Mouse (Mus musculus) cerebellum, adult 2 months (tissue): Measurements from ENCODE around the gene B4galnt2. TPM values are rescaled to one million over a fixed set of nuclear protein-coding genes. Genes with fewer than 3 reads are reported as not detected.

ENCODE experiments used
- DNase-seq, 2 experiments: peaks; one replicate each; pipeline ENCODE4 v3.0.0; 2021
- H3K27ac ChIP-seq: fragments of 200-500 bp; 2 replicates; pipeline ENCODE4 v1.5.1; 2012; ENCODE audit warnings: low read length, control low read depth, inconsistent platforms; ENCODE audit not compliant: insufficient read depth
- H3K27me3 ChIP-seq: fragments of 200-500 bp; 2 replicates; pipeline ENCODE4 v1.6.1; 2012; ENCODE audit warnings: inconsistent platforms, mild to moderate bottlenecking, low read length, moderate library complexity; ENCODE audit not compliant: control insufficient read depth, insufficient read depth
- H3K4me1 ChIP-seq: fragments of 200-500 bp; 2 replicates; pipeline ENCODE4 v1.6.1; 2011; ENCODE audit warnings: low read length; ENCODE audit not compliant: control insufficient read depth, insufficient read depth
- H3K4me3 ChIP-seq: fragments of 200-500 bp; replicated peaks from 2 replicates; pipeline ENCODE3; 2011; ENCODE audit warnings: mild to moderate bottlenecking, low read depth, low read length, control low read depth; ENCODE audit not compliant: insufficient read depth
- CTCF ChIP-seq: fragments of 200-500 bp; IDR thresholded peaks from 2 replicates; pipeline ENCODE4 v1.5.1; 2011; ENCODE audit warnings: low read depth, mild to moderate bottlenecking, control low read depth, low read length, moderate library complexity, borderline replicate concordance; ENCODE audit not compliant: insufficient read depth
- POLR2A ChIP-seq: fragments of 200-500 bp; IDR thresholded peaks from 2 replicates; pipeline ENCODE4 v1.6.1; 2011; ENCODE audit warnings: low read length, control low read depth, borderline replicate concordance; ENCODE audit not compliant: insufficient read depth
- WGBS: fragments of 180-500 bp; shearing (Covaris S2); methylation state at CpG from one replicate; pipeline ENCODE4 v1.1.7; 2018; 5-methylcytosine and 5-hydroxymethylcytosine counted together
- polyA plus RNA-seq: library from polyadenylated mRNA; depleted of rRNA; stranded (reverse); fragments of >200 nt; gene quantifications from 2 replicates; pipeline ENCODE4 v1.2.3, GENCODE M21; 2012

B4galnt2 gene
- polyA plus RNA-seq, 1 experiment, result not detected

GRCm38 (mm10) chr11:95835832-95836231 lies 78.9 kb downstream of the B4galnt2 start:
- TF ChIP-seq CTCF (no peak), POLR2A (no peak)
- WGBS, result 65% methylated on average over 6 of the region's 6 CpGs
- H3K4me3 ChIP-seq, result no peak overlapping the region
- peaks cover 36% of the 10 kb centered on the region for H3K4me1 ChIP-seq
- no peaks in the 10 kb centered on the region for H3K27me3 ChIP-seq
- H3K27ac ChIP-seq, result no peak overlapping the region
- DNase-seq, result no peak

GRCm38 (mm10) chr11:95834742-95835710 lies 79.7 kb downstream of the B4galnt2 start:
- DNase-seq, result no peak
- TF ChIP-seq POLR2A, result no peak
- TF ChIP-seq CTCF, result no peak
- H3K4me3 ChIP-seq, result no peak overlapping the region
- H3K27ac ChIP-seq, result no peak overlapping the region
- peaks cover 36% of the 10 kb centered on the region for H3K4me1 ChIP-seq
- 53% methylated on average over 15 of the region's 15 CpGs for WGBS
- H3K27me3 ChIP-seq, result no peaks in the 10 kb centered on the region

GRCm38 (mm10) chr11:95834143-95834667 lies 80.5 kb downstream of the B4galnt2 start:
- Histone ChIP-seq H3K27ac (no peak overlapping the region), H3K27me3 (no peaks in the 10 kb centered on the region), H3K4me1 (peaks cover 36% of the 10 kb centered on the region), H3K4me3 (no peak overlapping the region)
- TF ChIP-seq POLR2A (no peak), CTCF (no peak)
- no peak for DNase-seq
- WGBS, result 24% methylated on average over 22 of the region's 22 CpGs

- no peak for TF ChIP-seq POLR2A
- TF ChIP-seq CTCF, result no peak
- Histone ChIP-seq H3K27ac (no peak overlapping the region), H3K27me3 (no peaks in the 10 kb centered on the region), H3K4me3 (no peak overlapping the region), H3K4me1 (peaks cover 36% of the 10 kb centered on the region)
- WGBS, result 27% methylated on average over 18 of the region's 18 CpGs
- DNase-seq, result no peak
Measured at GRCm38 (mm10) chr11:95833631-95834142, 81.0 kb downstream of the B4galnt2 start.

- Histone ChIP-seq H3K4me3 (no peak overlapping the region), H3K4me1 (peaks cover 36% of the 10 kb centered on the region), H3K27me3 (no peaks in the 10 kb centered on the region), H3K27ac (no peak overlapping the region)
- DNase-seq, result no peak
- TF ChIP-seq POLR2A, result no peak
- no peak for TF ChIP-seq CTCF
- 28% methylated on average over 8 of the region's 8 CpGs for WGBS
Measured at GRCm38 (mm10) chr11:95833006-95833570, 81.6 kb downstream of the B4galnt2 start.

GRCm38 (mm10) chr11:95832129-95833005 lies 82.3 kb downstream of the B4galnt2 start:
- Histone ChIP-seq H3K4me1 (peaks cover 34% of the 10 kb centered on the region), H3K4me3 (no peak overlapping the region), H3K27me3 (no peaks in the 10 kb centered on the region), H3K27ac (no peak overlapping the region)
- no peak for DNase-seq
- no peak for TF ChIP-seq POLR2A
- no peak for TF ChIP-seq CTCF
- 59% methylated on average over 18 of the region's 18 CpGs for WGBS

GRCm38 (mm10) chr11:95831641-95832040 lies 83.0 kb downstream of the B4galnt2 start:
- DNase-seq, result no peak
- Histone ChIP-seq H3K4me3 (no peak overlapping the region), H3K27me3 (no peaks in the 10 kb centered on the region), H3K27ac (no peak overlapping the region), H3K4me1 (peaks cover 26% of the 10 kb centered on the region)
- 56% methylated on average over 15 of the region's 15 CpGs for WGBS
- no peak for TF ChIP-seq CTCF
- TF ChIP-seq POLR2A, result no peak
